In genomic region chr8:50300316-50300715, GRCm38 (mm10) we compare ENCODE assay signal across 11 mouse cellular contexts.
"Had no signal": no experiment of that assay in that cellular context is flagged by ENCODE, and none has a peak within 500 bp of the region (broad histone marks: within the 10 kb centered on the region; RNA-seq: fewer than 3 reads in every experiment).

No protein-coding gene starts in this region.

- H3K4me1 ChIP-seq: limb, embryonic 13.5 days had no signal

- H3K4me2 ChIP-seq: limb, embryonic 13.5 days had no signal

- H3K36me3 ChIP-seq: limb, embryonic 13.5 days had no signal

- H3K9ac ChIP-seq: limb, embryonic 13.5 days; liver, embryonic 14.5 days had no signal

- DNase-seq: kidney, adult 11 months; kidney, adult 9 months; kidney, postnatal 36 days; left cerebral cortex, postnatal 4 days; lung, adult 18-20 months; right cerebral cortex, postnatal 14 days; thymus, postnatal 4 days had no signal

- H3K27ac ChIP-seq: kidney, postnatal 0 days; limb, embryonic 13.5 days; liver, embryonic 14.5 days; stomach, postnatal 0 days had no signal

- H3K9me3 ChIP-seq: limb, embryonic 13.5 days had no signal

- H3K4me3 ChIP-seq: limb, embryonic 13.5 days had no signal

- H3K27me3 ChIP-seq: limb, embryonic 13.5 days had no signal
